Mouse (Mus musculus): ENCODE results near the gene Sbk3. TPM values are rescaled to one million over a fixed set of nuclear protein-coding genes. Genes with fewer than 3 reads are reported as not detected.
"Not testable (repeated sequence)": the region's sequence is repeated elsewhere in the genome, so short reads cannot be mapped to it uniquely, and the experiment has no call there.

Gene Sbk3
- polyA plus RNA-seq (2016; fragmentation: Nextera tagmentation; extraction: Ambion mirVana) = 0.10 TPM in 1 of 2 replicates, not detected in the other

- H3K4me3 ChIP-seq = no peak within 1 kb of the TSS
- H3K27me3 ChIP-seq (ENCODE audit: insufficient read depth, poor library complexity, severe bottlenecking) = no peaks in the 10 kb centered on the region
- H3K4me1 ChIP-seq (replicated peaks) = no peaks in the 10 kb centered on the region; the same call in 1 of the 2 replicates
- no peak within 1 kb of the TSS; the same call in 1 of the 2 replicates for H3K27ac ChIP-seq
- H3K9me3 ChIP-seq = 0 out of 2 replicates have a peak, but pooled peaks cover 4% of the 10 kb centered on the region
- WGBS = 49% methylated on average over 6 of the region's 6 CpGs
- no peak for DNase-seq (ENCODE audit: low spot score)
- no peaks in the 10 kb centered on the region for H3K36me3 ChIP-seq
These were observed at the start of gene Sbk3 for GRCm38 (mm10) chr7:4971068-4971467. TSS of gene Sbk3 (minus strand) at chr7:4971168.

DNA sequence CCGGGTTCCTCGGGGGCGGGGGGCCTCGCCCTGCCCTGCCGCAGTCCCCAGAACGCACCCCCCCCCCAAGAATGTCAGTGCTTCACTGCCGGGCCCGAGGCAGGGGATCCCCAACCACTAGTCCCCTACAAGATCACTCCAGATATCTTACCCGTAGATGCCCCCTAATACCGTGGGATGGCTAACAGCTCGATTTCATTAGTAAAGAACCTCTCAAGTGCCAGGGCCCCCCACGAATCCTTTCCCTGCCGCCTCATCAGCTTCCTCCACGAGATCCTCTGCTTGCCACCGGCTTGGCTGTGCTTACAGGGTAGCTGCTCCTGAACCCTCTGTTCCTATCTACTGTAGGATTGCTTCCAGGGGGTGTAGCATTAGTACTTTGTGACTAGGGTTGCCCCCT, 49.7 kb upstream of the Sbk3 start:
- Histone ChIP-seq H3K27me3 (ENCODE audit: insufficient read depth, poor library complexity, severe bottlenecking) (no peaks in the 10 kb centered on the region), H3K9me3 (peaks cover 4% of the 10 kb centered on the region; the same call in 1 of the 2 replicates), H3K36me3 (peaks cover 54% of the 10 kb centered on the region), H3K27ac (peak overlapping the region; percentile 97), H3K4me3 (peak overlapping the region; percentile 90), H3K4me1 (replicated peaks) (peaks cover 29% of the 10 kb centered on the region)
- DNase-seq (ENCODE audit: low spot score) = no peak
- WGBS = 2% methylated on average over 15 of the region's 15 CpGs

DNA sequence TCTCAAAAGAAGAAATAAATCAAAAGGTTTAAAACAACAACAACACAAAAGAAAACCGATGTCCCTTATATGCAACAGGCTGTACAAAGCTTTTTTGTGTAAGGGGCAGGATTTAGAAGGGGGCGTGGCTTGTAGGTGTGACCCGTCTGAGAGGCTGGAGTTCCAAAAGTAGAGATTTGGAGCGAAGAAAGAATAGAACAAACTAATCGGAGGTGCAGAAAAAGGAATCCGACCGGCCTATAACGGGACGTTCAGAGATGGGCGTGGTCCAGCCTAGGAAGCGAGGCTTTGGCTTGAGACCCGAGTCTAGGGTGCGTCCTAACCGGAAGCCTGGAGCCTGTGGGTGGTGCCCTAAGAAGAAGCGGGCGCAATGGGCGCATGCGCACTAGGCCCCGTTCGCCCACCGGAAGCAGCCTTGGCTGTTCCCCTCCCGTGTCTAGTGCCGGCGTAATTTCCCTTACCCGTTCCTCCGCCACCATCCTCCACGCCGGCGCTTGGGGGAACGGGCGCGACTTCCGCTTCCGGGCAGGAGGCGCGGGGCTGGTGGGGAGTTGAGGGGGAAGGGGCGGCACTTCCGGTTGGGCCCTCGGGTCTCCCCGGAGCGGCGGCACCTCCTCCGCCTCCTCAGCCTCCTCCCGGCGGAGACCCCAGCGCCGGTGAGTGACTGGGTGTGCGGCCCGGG, 49.2 kb upstream of the Sbk3 start, which contains the start of the genes Zfp865 and Ccdc106:
Gene Zfp865 (plus strand): TSS at position 377 of the 682 bp plus-strand sequence.
Gene Ccdc106 (plus strand): TSS at position 554 of the 682 bp plus-strand sequence.
- under 1% methylated on average over 49 of the region's 49 CpGs for WGBS
- Histone ChIP-seq H3K27ac (peak within 1 kb of the TSS; percentile 97), H3K4me3 (peak within 1 kb of the TSS; percentile 90), H3K4me1 (replicated peaks) (peaks cover 31% of the 10 kb centered on the region), H3K27me3 (ENCODE audit: insufficient read depth, poor library complexity, severe bottlenecking) (no peaks in the 10 kb centered on the region), H3K36me3 (peaks cover 49% of the 10 kb centered on the region), H3K9me3 (peaks cover 4% of the 10 kb centered on the region; the same call in 1 of the 2 replicates)
- DNase-seq (ENCODE audit: low spot score) = peak; percentile 99

DNA sequence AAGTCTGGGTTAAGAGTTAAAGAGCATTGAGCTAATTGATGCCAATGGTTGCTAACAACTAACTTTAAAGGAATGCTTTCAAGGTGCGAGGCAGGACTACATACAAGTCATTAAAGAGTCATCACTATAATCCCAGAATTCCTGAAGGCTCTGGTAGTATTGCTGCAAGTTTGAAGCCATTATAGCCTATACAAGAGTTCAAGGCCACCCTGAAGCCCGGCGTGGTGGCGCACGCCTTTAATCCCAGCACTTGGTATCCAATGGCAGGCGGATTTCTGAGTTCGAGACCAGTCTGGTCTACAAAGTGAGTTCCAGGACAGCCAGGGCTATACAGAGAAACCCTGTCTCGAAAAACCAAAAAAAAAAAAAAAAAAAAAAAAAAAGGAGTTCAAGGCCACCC, 48.6 kb upstream of the Sbk3 start:
- DNase-seq (ENCODE audit: low spot score); H3K9me3 ChIP-seq; H3K27me3 ChIP-seq (ENCODE audit: insufficient read depth, poor library complexity, severe bottlenecking): not testable (repeated sequence)
- WGBS = 37% methylated on average over 8 of the region's 8 CpGs
- peaks cover 31% of the 10 kb centered on the region for H3K4me1 ChIP-seq (replicated peaks)
- peak overlapping the region; percentile 90 for H3K4me3 ChIP-seq
- H3K36me3 ChIP-seq = peaks cover 44% of the 10 kb centered on the region
- H3K27ac ChIP-seq = peak overlapping the region; percentile 97

DNA sequence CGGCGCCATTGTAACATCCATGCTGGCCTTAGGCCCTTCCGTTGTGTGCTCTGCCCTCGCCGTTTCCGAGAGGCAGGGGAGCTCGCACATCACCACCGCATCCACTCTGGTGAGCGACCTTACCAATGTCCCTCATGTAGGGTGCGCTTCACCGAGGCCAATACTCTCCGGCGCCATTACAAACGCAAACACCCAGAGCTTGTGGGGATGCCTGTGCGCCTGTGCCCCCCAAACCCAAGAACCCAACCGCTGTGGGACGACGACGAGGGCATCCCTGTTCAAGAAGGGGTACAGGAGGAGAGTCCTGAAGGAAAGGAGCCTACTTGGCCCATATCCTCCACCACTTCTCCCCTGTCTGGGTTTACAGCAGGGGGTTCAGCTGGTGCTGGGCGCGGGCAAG, 47.0 kb upstream of the Sbk3 start:
- 96% methylated on average over 21 of the region's 21 CpGs for WGBS
- H3K4me1 ChIP-seq (replicated peaks) = peaks cover 38% of the 10 kb centered on the region
- peaks cover 4% of the 10 kb centered on the region; the same call in 1 of the 2 replicates for H3K9me3 ChIP-seq
- H3K27ac ChIP-seq = no peak overlapping the region
- peaks cover 30% of the 10 kb centered on the region for H3K36me3 ChIP-seq
- H3K27me3 ChIP-seq (ENCODE audit: insufficient read depth, poor library complexity, severe bottlenecking) = no peaks in the 10 kb centered on the region
- no peak for DNase-seq (ENCODE audit: low spot score)
- peak overlapping the region; percentile 11; the same call in 1 of the 2 replicates for H3K4me3 ChIP-seq

DNA sequence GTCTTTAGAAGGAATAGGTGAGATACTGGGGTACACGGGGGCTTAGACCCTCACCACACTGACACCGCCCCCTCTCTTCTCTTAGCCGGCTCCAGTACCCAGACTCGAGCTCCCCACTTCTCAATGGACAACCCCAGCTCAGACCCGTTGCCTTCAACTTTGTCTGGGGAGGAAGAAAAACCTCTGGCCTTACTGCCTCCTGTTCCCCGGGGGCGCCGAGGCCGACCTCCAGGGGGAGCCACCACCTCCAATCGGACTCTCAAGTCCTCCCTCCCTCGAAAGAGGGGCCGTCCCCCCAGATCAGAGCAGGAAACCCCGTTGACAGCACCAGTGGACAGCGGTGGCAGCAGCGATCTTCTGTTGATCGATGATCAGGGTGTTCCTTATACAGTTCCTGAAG, 46.4 kb upstream of the Sbk3 start:
- H3K36me3 ChIP-seq = peaks cover 30% of the 10 kb centered on the region
- no peak for DNase-seq (ENCODE audit: low spot score)
- no peaks in the 10 kb centered on the region for H3K27me3 ChIP-seq (ENCODE audit: insufficient read depth, poor library complexity, severe bottlenecking)
- peaks cover 38% of the 10 kb centered on the region for H3K4me1 ChIP-seq (replicated peaks)
- H3K4me3 ChIP-seq = peak overlapping the region; percentile 3; the same call in 1 of the 2 replicates
- WGBS = 90% methylated on average over 16 of the region's 16 CpGs
- H3K9me3 ChIP-seq = peaks cover 4% of the 10 kb centered on the region; the same call in 1 of the 2 replicates
- H3K27ac ChIP-seq = no peak overlapping the region

DNA sequence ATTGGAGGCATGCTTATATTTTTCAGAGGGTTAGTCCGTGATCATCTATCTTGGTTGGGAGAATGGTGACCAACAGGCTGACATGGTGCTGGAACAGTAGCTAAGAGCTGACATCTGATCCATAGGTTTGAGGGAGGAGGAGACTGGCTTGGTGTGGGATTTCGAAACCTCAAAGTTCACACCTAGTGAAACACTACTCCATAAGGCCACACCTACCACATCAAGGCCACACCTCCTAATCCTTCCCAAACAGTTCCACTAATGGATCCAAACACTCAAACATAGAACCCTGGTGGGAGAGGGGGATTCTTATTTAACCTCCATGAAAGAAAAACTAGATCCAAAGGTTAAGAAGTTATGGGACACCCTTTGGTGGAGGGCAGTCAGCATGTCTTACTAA, 46.0 kb upstream of the Sbk3 start:
- peaks cover 30% of the 10 kb centered on the region for H3K36me3 ChIP-seq
- H3K9me3 ChIP-seq = peaks cover 4% of the 10 kb centered on the region; the same call in 1 of the 2 replicates
- no peak for DNase-seq (ENCODE audit: low spot score)
- peaks cover 34% of the 10 kb centered on the region for H3K4me1 ChIP-seq (replicated peaks)
- 94% methylated on average over 2 of the region's 2 CpGs for WGBS
- no peak overlapping the region for H3K27ac ChIP-seq
- H3K4me3 ChIP-seq = 0 out of 2 replicates have a peak overlapping the region, but pooled peaks have one; percentile 3
- H3K27me3 ChIP-seq (ENCODE audit: insufficient read depth, poor library complexity, severe bottlenecking) = no peaks in the 10 kb centered on the region

- Histone ChIP-seq H3K4me3 (peak overlapping the region; percentile 65), H3K27me3 (ENCODE audit: insufficient read depth, poor library complexity, severe bottlenecking) (no peaks in the 10 kb centered on the region), H3K27ac (peak overlapping the region; percentile 97), H3K9me3 (peaks cover 4% of the 10 kb centered on the region; the same call in 1 of the 2 replicates), H3K36me3 (peaks cover 35% of the 10 kb centered on the region), H3K4me1 (replicated peaks) (peaks cover 26% of the 10 kb centered on the region)
- WGBS = 62% methylated on average over 3 of the region's 3 CpGs
- no peak for DNase-seq (ENCODE audit: low spot score)
These were observed 45.1 kb upstream of the Sbk3 start for GRCm38 (mm10) chr7:5016057-5016456.

- peak; percentile 97 for DNase-seq (ENCODE audit: low spot score)
- Histone ChIP-seq H3K4me1 (replicated peaks) (peaks cover 23% of the 10 kb centered on the region), H3K27ac (peak within 1 kb of the TSS; percentile 97), H3K9me3 (peaks cover 4% of the 10 kb centered on the region; the same call in 1 of the 2 replicates), H3K4me3 (peak within 1 kb of the TSS; percentile 65), H3K27me3 (ENCODE audit: insufficient read depth, poor library complexity, severe bottlenecking) (no peaks in the 10 kb centered on the region), H3K36me3 (peaks cover 42% of the 10 kb centered on the region)
- under 1% methylated on average over 76 of the region's 76 CpGs for WGBS
These were observed 44.4 kb upstream of the Sbk3 start, which contains the start of gene Gm44973 for GRCm38 (mm10) chr7:5015118-5016001. TSS of gene Gm44973 (plus strand) at chr7:5015496.

DNA sequence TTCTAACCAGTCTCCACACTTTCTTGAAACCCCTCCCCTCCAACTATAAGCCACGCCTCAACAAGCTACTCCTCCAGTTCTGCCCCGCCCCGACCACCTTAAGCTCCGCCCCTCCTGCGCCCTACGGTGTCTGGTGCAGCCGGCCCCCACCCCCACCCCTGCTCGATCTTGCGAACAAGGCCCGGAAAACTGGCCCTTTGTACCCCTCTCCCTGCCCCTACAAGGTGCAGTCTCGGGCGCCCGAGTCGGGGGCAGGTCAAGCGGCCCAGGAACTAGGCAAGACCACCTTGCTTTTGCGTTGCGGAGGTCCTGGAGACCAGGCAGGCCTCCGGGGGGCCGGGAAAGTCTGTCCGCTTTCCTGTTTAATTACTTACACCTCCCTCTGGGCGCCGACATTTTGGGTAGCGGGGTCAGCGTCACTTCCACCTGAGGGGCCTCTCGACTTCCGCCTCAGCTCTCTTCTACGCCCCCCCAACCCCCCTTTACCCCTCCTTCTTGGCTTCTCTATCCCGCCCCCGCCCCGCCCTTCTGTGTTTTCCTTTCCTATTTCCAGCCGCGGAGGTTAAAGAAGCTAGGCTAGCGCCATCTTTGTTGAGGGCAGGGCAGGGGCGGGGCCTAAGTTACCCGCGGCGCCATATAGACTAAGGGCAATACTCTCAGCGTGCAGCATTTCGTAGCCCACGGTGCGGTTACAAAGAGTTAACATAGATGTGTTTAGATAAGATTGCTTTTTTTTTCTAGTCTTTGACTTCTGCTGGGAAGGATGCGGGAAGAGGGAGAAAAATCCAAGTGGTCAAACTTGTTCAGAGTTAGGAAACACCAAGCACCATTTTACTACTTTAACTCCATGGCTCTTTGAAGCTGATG, 43.5 kb upstream of the Sbk3 start, which contains the start of the genes Zfp524 and Fiz1:
Gene Zfp524 (plus strand): TSS at position 165 of the 867 bp plus-strand sequence.
Gene Fiz1 (minus strand): TSS at position 447 of the 867 bp plus-strand sequence.
- Histone ChIP-seq H3K9me3 (peaks cover 4% of the 10 kb centered on the region; the same call in 1 of the 2 replicates), H3K36me3 (peaks cover 51% of the 10 kb centered on the region), H3K27ac (peak within 1 kb of the TSS; percentile 97), H3K4me3 (peak within 1 kb of the TSS; percentile 65), H3K4me1 (replicated peaks) (peaks cover 21% of the 10 kb centered on the region), H3K27me3 (ENCODE audit: insufficient read depth, poor library complexity, severe bottlenecking) (no peaks in the 10 kb centered on the region)
- DNase-seq (ENCODE audit: low spot score) = peak; percentile 95
- WGBS = under 1% methylated on average over 42 of the region's 42 CpGs

- H3K27ac ChIP-seq = no peak overlapping the region
- no peaks in the 10 kb centered on the region for H3K27me3 ChIP-seq (ENCODE audit: insufficient read depth, poor library complexity, severe bottlenecking)
- peaks cover 63% of the 10 kb centered on the region for H3K36me3 ChIP-seq
- 92% methylated on average over 27 of the region's 27 CpGs for WGBS
- H3K4me1 ChIP-seq (replicated peaks) = peaks cover 17% of the 10 kb centered on the region
- H3K4me3 ChIP-seq = peak overlapping the region; percentile 65
- peaks cover 14% of the 10 kb centered on the region; the same call in 1 of the 2 replicates for H3K9me3 ChIP-seq
- no peak for DNase-seq (ENCODE audit: low spot score)
These were observed 41.9 kb upstream of the Sbk3 start for GRCm38 (mm10) chr7:5012681-5013513.

Data from hindbrain, embryonic 10.5 days (tissue).